Mouse (Mus musculus) heart, postnatal 0 days (tissue): ENCODE results near the gene Zfp473.

Experiments used
- CTCF ChIP-seq: IDR thresholded peaks from 2 replicates; pipeline ENCODE4 v1.5.1; 2016; ENCODE audit warnings: antibody characterized with exemption, control low read depth, low read depth
- EP300 ChIP-seq: IDR thresholded peaks from 2 replicates; pipeline ENCODE4 v1.6.1; 2016; ENCODE audit warnings: antibody characterized with exemption, low read depth

GRCm38 (mm10) chr7:44722058-44722457, 28.8 kb downstream of the Zfp473 start:
- TF ChIP-seq CTCF = no peak
- TF ChIP-seq EP300 = no peak
